In the genomic region with DNA sequence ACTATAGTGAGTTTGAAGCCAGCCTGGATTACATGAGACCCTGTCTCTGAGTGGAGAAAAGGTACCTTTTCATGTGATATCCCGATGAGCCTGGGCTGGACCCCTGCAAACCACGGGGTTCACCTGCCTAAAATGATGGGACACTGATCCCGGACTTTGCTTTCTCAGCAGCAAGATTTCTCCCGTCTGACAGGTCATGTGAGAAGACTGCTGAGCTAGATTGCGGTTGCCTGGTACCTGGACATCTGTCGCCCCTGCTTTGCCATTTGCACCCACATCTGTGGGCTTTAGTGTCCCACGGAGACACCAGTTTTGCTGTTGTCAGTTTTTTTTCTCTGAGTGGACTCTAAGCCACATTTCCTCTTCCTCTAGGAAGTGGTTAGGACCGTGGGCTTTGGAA, we compare ENCODE assay signal across 8 mouse cellular contexts. TPM values are rescaled to one million over a fixed set of nuclear protein-coding genes. Genes with fewer than 3 reads are reported as not detected.
DNase-seq lines count a peak whose midpoint lies in the region; ATAC-seq and TF ChIP-seq lines count a peak whose summit lies in the region.
"Had no signal": no experiment of that assay in that cellular context is flagged by ENCODE, and none has a peak within 500 bp of the region (broad histone marks: within the 10 kb centered on the region; RNA-seq: fewer than 3 reads in every experiment).

No protein-coding gene starts in this region.

- H3K27ac ChIP-seq in lung, embryonic 16.5 days (ENCODE audit: low read length): no peak overlapping the region
- H3K27ac ChIP-seq in forebrain, postnatal 0 days (ENCODE audit: low read depth, low read length): no peak overlapping the region
- no peak overlapping the region for H3K27ac ChIP-seq in limb, embryonic 14.5 days (replicated peaks; ENCODE audit: low read depth, low read length)
- H3K27ac ChIP-seq in stomach, embryonic 16.5 days (ENCODE audit: low read length): no peak overlapping the region

- DNase-seq in lung, postnatal 4 days: no peak
- no peak for DNase-seq in forebrain, postnatal 0 days
- DNase-seq in limb, embryonic 14.5 days (ENCODE audit: low spot score): no peak
- no peak for DNase-seq in embryo, embryonic 10 days (ENCODE audit: low spot score)
- no peak for DNase-seq in ovary, postnatal 10 days (ENCODE audit: low spot score)

- H3K4me1 ChIP-seq in lung, embryonic 16.5 days (replicated peaks; ENCODE audit: control insufficient read depth, insufficient read depth, low read length): peaks cover 22% of the 10 kb centered on the region
- peaks cover 20% of the 10 kb centered on the region for H3K4me1 ChIP-seq in forebrain, postnatal 0 days (ENCODE audit: insufficient read depth)
- H3K4me1 ChIP-seq in limb, embryonic 14.5 days (ENCODE audit: control insufficient read depth, insufficient read depth, low read length): peaks cover 12% of the 10 kb centered on the region; the same call in 1 of the 2 replicates
- H3K4me1 ChIP-seq in stomach, embryonic 16.5 days (ENCODE audit: control insufficient read depth, insufficient read depth, low read length): peaks cover 18% of the 10 kb centered on the region

- no peak for TF ChIP-seq CTCF in forebrain, postnatal 0 days (IDR thresholded peaks at IDR 0.05; ENCODE audit: low read depth)

- no peak for TF ChIP-seq POLR2A in limb, embryonic 14.5 days (IDR thresholded peaks at IDR 0.05; ENCODE audit: borderline replicate concordance, extremely low read depth, insufficient read depth, insufficient read length)

- H3K4me3 ChIP-seq in lung, embryonic 16.5 days (ENCODE audit: low read length): no peak overlapping the region
- H3K4me3 ChIP-seq in forebrain, postnatal 0 days (ENCODE audit: low read depth, low read length): peak overlapping the region; percentile 91
- no peak overlapping the region for H3K4me3 ChIP-seq in limb, embryonic 14.5 days (replicated peaks; ENCODE audit: low read length)
- H3K4me3 ChIP-seq in stomach, embryonic 16.5 days (replicated peaks; ENCODE audit: low read length): no peak overlapping the region

- peak overlapping the region; percentile 96; the same call in 1 of the 2 replicates for H3K4me2 ChIP-seq in lung, embryonic 16.5 days (ENCODE audit: low read depth, low read length)
- H3K4me2 ChIP-seq in forebrain, postnatal 0 days (ENCODE audit: low read depth): peak overlapping the region; percentile 86
- H3K4me2 ChIP-seq in limb, embryonic 14.5 days (replicated peaks; ENCODE audit: low read depth, low read length, severe bottlenecking): peak overlapping the region; percentile 95
- H3K4me2 ChIP-seq in stomach, embryonic 16.5 days (ENCODE audit: low read depth, low read length): peak overlapping the region; percentile 88

- H3K9me3 ChIP-seq in lung, embryonic 16.5 days (ENCODE audit: control insufficient read depth, low read length): no peaks in the 10 kb centered on the region
- H3K9me3 ChIP-seq in forebrain, postnatal 0 days (ENCODE audit: low read length): no peaks in the 10 kb centered on the region
- H3K9me3 ChIP-seq in limb, embryonic 14.5 days (ENCODE audit: control insufficient read depth, low read length): no peaks in the 10 kb centered on the region
- no peaks in the 10 kb centered on the region for H3K9me3 ChIP-seq in stomach, embryonic 16.5 days (replicated peaks; ENCODE audit: control insufficient read depth, low read length)

- ATAC-seq in lung, embryonic 16.5 days (ENCODE audit: low read depth): no peak
- ATAC-seq in forebrain, postnatal 0 days: no peak
- no peak for ATAC-seq in limb, embryonic 14.5 days (ENCODE audit: low FRiP score, low read depth)
- ATAC-seq in stomach, embryonic 16.5 days (ENCODE audit: insufficient read depth, low FRiP score): no peak
- ATAC-seq: lung, postnatal 0 days had no signal

- peak overlapping the region; percentile 8; the same call in 1 of the 2 replicates for H3K9ac ChIP-seq in lung, embryonic 16.5 days (ENCODE audit: low read length)
- H3K9ac ChIP-seq in forebrain, postnatal 0 days: no peak overlapping the region
- no peak overlapping the region; the same call in 1 of the 2 replicates for H3K9ac ChIP-seq in limb, embryonic 14.5 days (ENCODE audit: low read depth, low read length, severe bottlenecking)
- peak overlapping the region; percentile 85; the same call in 1 of the 2 replicates for H3K9ac ChIP-seq in stomach, embryonic 16.5 days (ENCODE audit: low read length)

- H3K36me3 ChIP-seq in lung, embryonic 16.5 days (ENCODE audit: control insufficient read depth, insufficient read depth, low read length): no peaks in the 10 kb centered on the region
- peaks cover 8% of the 10 kb centered on the region; the same call in 1 of the 2 replicates for H3K36me3 ChIP-seq in forebrain, postnatal 0 days (ENCODE audit: insufficient read depth)
- H3K36me3 ChIP-seq in limb, embryonic 14.5 days (ENCODE audit: control insufficient read depth, insufficient read depth, low read length): peaks cover 14% of the 10 kb centered on the region; the same call in 1 of the 2 replicates
- H3K36me3 ChIP-seq in stomach, embryonic 16.5 days (ENCODE audit: control insufficient read depth, insufficient read depth, low read length): no peaks in the 10 kb centered on the region

- 77% methylated on average over 8 of the region's 8 CpGs for WGBS in lung, embryonic 16.5 days
- WGBS in forebrain, postnatal 0 days: 71% methylated on average over 8 of the region's 8 CpGs
- 82% methylated on average over 8 of the region's 8 CpGs for WGBS in limb, embryonic 14.5 days
- WGBS in stomach, embryonic 16.5 days: 81% methylated on average over 8 of the region's 8 CpGs

- no peaks in the 10 kb centered on the region for H3K27me3 ChIP-seq in lung, embryonic 16.5 days (ENCODE audit: control insufficient read depth, insufficient read depth, low read depth, low read length)
- no peaks in the 10 kb centered on the region for H3K27me3 ChIP-seq in forebrain, postnatal 0 days (ENCODE audit: insufficient read depth, low read length)
- no peaks in the 10 kb centered on the region for H3K27me3 ChIP-seq in limb, embryonic 14.5 days (ENCODE audit: control insufficient read depth, insufficient read depth, low read length)
- no peaks in the 10 kb centered on the region for H3K27me3 ChIP-seq in stomach, embryonic 16.5 days (ENCODE audit: control insufficient read depth, insufficient read depth, low read length)

RNA-seq across cellular contexts. Expression of gene Tmem206, which starts 1.5 kb away (rescaled TPM):
- 22.8 and 23.4 TPM in 2 replicates for polyA plus RNA-seq in lung, embryonic 16.5 days (2015; fragmentation: Nextera tagmentation; extraction: Ambion mirVana)
- total RNA-seq in forebrain, postnatal 0 days (2014; rRNA removed): 20.2 and 28.3 TPM in 2 replicates
- 26.1 and 30.8 TPM in 2 replicates for polyA plus RNA-seq in forebrain, postnatal 0 days (2015; fragmentation: Nextera tagmentation; extraction: Ambion mirVana)
- polyA plus RNA-seq in limb, embryonic 14.5 days (2012; rRNA removed): 14.5 and 15.1 TPM in 2 replicates
- 16.7 and 21.3 TPM in 2 replicates for polyA plus RNA-seq in limb, embryonic 14.5 days (2014; fragmentation: Nextera tagmentation; extraction: Ambion mirVana)
- 18.2 and 18.3 TPM in 2 replicates for polyA plus RNA-seq in stomach, embryonic 16.5 days (2015; fragmentation: Nextera tagmentation; extraction: Ambion mirVana)

RNA-seq across cellular contexts. Expression of gene Nenf, which starts 9.3 kb away (rescaled TPM):
- 97.7 and 107 TPM in 2 replicates for polyA plus RNA-seq in lung, embryonic 16.5 days (2015; fragmentation: Nextera tagmentation; extraction: Ambion mirVana)
- 170 and 329 TPM in 2 replicates for total RNA-seq in forebrain, postnatal 0 days (2014; rRNA removed)
- polyA plus RNA-seq in forebrain, postnatal 0 days (2015; fragmentation: Nextera tagmentation; extraction: Ambion mirVana): 189 and 236 TPM in 2 replicates
- polyA plus RNA-seq in limb, embryonic 14.5 days (2012; rRNA removed): 144 and 150 TPM in 2 replicates
- 149 and 152 TPM in 2 replicates for polyA plus RNA-seq in limb, embryonic 14.5 days (2014; fragmentation: Nextera tagmentation; extraction: Ambion mirVana)
- polyA plus RNA-seq in stomach, embryonic 16.5 days (2015; fragmentation: Nextera tagmentation; extraction: Ambion mirVana): 86.0 and 91.3 TPM in 2 replicates

Comparison
In these comparisons a context has a peak if more than half of its experiments do, and no peak if none do; other contexts are left out.
1. H3K9ac ChIP-seq: peak in lung, embryonic 16.5 days (single experiment) and stomach, embryonic 16.5 days (single experiment); none in forebrain, postnatal 0 days (single experiment) and limb, embryonic 14.5 days (single experiment).
2. Peak in every context shown above with its lines, with median percentiles within 50 percentile points of each other: H3K4me2 ChIP-seq.